9 mouse cellular contexts compared by ENCODE assay signal in the genomic region with DNA sequence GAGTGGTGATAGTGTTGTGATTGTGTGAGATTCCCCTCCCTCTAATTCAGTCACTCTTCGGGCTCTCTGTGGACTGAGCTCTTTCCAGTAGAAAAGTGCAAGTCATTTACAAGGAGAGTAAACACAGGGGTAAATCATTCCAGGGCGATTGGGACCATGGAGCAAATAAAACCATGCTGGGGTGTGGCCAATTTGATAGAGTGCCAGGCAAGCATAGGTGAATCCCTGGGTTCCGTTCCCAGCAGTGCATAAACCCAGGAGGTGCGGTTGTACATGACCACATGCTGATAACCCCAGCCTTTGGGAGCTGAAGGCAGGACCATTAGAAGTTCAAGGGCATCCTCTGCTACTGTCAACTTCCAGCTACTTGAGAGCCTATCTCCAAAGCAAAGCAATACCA. TPM values are rescaled to one million over a fixed set of nuclear protein-coding genes. Genes with fewer than 3 reads are reported as not detected.
DNase-seq lines count a peak whose midpoint lies in the region; ATAC-seq and TF ChIP-seq lines count a peak whose summit lies in the region.
"Had no signal": no experiment of that assay in that cellular context is flagged by ENCODE, and none has a peak within 500 bp of the region (broad histone marks: within the 10 kb centered on the region; RNA-seq: fewer than 3 reads in every experiment).

No protein-coding gene starts in this region.

- WGBS in neural tube, embryonic 11.5 days: 27% methylated on average over 4 of the region's 4 CpGs
- 35% methylated on average over 4 of the region's 4 CpGs for WGBS in hindbrain, embryonic 12.5 days
- WGBS in limb, embryonic 14.5 days: 21% methylated on average over 4 of the region's 4 CpGs
- WGBS in stomach, postnatal 0 days: 17% methylated on average over 4 of the region's 4 CpGs
- 39% methylated on average over 4 of the region's 4 CpGs for WGBS in thymus, adult 2 months

- H3K27ac ChIP-seq in neural tube, embryonic 11.5 days (ENCODE audit: low read depth, low read length): no peak overlapping the region
- H3K27ac ChIP-seq in hindbrain, embryonic 12.5 days: no peak overlapping the region
- no peak overlapping the region for H3K27ac ChIP-seq in limb, embryonic 14.5 days (replicated peaks; ENCODE audit: low read depth, low read length)
- H3K27ac ChIP-seq in stomach, postnatal 0 days (replicated peaks): no peak overlapping the region
- H3K27ac ChIP-seq in thymus, adult 2 months (ENCODE audit: control insufficient read depth, insufficient read depth, low read length): no peak overlapping the region

- H3K4me3 ChIP-seq in neural tube, embryonic 11.5 days (ENCODE audit: low read depth, low read length): no peak overlapping the region; the same call in 1 of the 2 replicates
- peak overlapping the region; percentile 62 for H3K4me3 ChIP-seq in hindbrain, embryonic 12.5 days
- H3K4me3 ChIP-seq in limb, embryonic 14.5 days (replicated peaks; ENCODE audit: low read length): peak overlapping the region; percentile 46; the same call in 1 of the 2 replicates
- no peak overlapping the region; the same call in 1 of the 2 replicates for H3K4me3 ChIP-seq in stomach, postnatal 0 days (ENCODE audit: low read depth, low read length)
- H3K4me3 ChIP-seq in thymus, adult 2 months (ENCODE audit: control insufficient read depth, insufficient read depth, low read length): no peak overlapping the region
- H3K4me3 ChIP-seq: erythroblast, embryonic 14.5 days had no signal

- peak overlapping the region; percentile 73; the same call in 1 of the 2 replicates for H3K9ac ChIP-seq in neural tube, embryonic 11.5 days (ENCODE audit: low read length)
- H3K9ac ChIP-seq in hindbrain, embryonic 12.5 days: no peak overlapping the region
- no peak overlapping the region for H3K9ac ChIP-seq in limb, embryonic 14.5 days (ENCODE audit: low read depth, low read length, severe bottlenecking)
- H3K9ac ChIP-seq in stomach, postnatal 0 days (ENCODE audit: low read length): no peak overlapping the region

- no peaks in the 10 kb centered on the region for H3K36me3 ChIP-seq in neural tube, embryonic 11.5 days (ENCODE audit: control insufficient read depth, insufficient read depth, low read length)
- H3K36me3 ChIP-seq in hindbrain, embryonic 12.5 days: no peaks in the 10 kb centered on the region
- H3K36me3 ChIP-seq in limb, embryonic 14.5 days (ENCODE audit: control insufficient read depth, insufficient read depth, low read length): no peaks in the 10 kb centered on the region
- no peaks in the 10 kb centered on the region for H3K36me3 ChIP-seq in stomach, postnatal 0 days (ENCODE audit: control insufficient read depth, insufficient read depth, low read length)
- H3K36me3 ChIP-seq in thymus, adult 2 months (ENCODE audit: control insufficient read depth, insufficient read depth, low read length): no peaks in the 10 kb centered on the region

- no peak for TF ChIP-seq EP300 in stomach, postnatal 0 days (optimal IDR thresholded peaks at IDR 0.05)

- TF ChIP-seq POLR2A in limb, embryonic 14.5 days (IDR thresholded peaks at IDR 0.05; ENCODE audit: borderline replicate concordance, extremely low read depth, insufficient read depth, insufficient read length): no peak
- no peak for TF ChIP-seq POLR2A in thymus, adult 2 months (IDR thresholded peaks at IDR 0.05; ENCODE audit: control insufficient read depth, extremely low read depth, insufficient read depth, low read length, poor library complexity)

- TF ChIP-seq CTCF in stomach, postnatal 0 days (IDR thresholded peaks at IDR 0.05; ENCODE audit: low read depth): no peak
- no peak for TF ChIP-seq CTCF in thymus, adult 2 months (IDR thresholded peaks at IDR 0.05; ENCODE audit: borderline replicate concordance, control insufficient read depth, extremely low read depth, insufficient read depth, low read length, poor library complexity)

- peak overlapping the region; percentile 91 for H3K4me2 ChIP-seq in neural tube, embryonic 11.5 days (ENCODE audit: low read depth)
- H3K4me2 ChIP-seq in hindbrain, embryonic 12.5 days (replicated peaks): peak overlapping the region; percentile 97
- H3K4me2 ChIP-seq in limb, embryonic 14.5 days (replicated peaks; ENCODE audit: low read depth, low read length, severe bottlenecking): peak overlapping the region; percentile 95; the same call in 1 of the 2 replicates
- peak overlapping the region; percentile 61 for H3K4me2 ChIP-seq in stomach, postnatal 0 days (replicated peaks; ENCODE audit: low read depth)

- no peaks in the 10 kb centered on the region for H3K4me1 ChIP-seq in neural tube, embryonic 11.5 days (ENCODE audit: control insufficient read depth, insufficient read depth, low read length)
- peaks cover 6% of the 10 kb centered on the region; the same call in 1 of the 2 replicates for H3K4me1 ChIP-seq in hindbrain, embryonic 12.5 days
- peaks cover 4% of the 10 kb centered on the region; the same call in 1 of the 2 replicates for H3K4me1 ChIP-seq in limb, embryonic 14.5 days (ENCODE audit: control insufficient read depth, insufficient read depth, low read length)
- H3K4me1 ChIP-seq in stomach, postnatal 0 days (replicated peaks; ENCODE audit: control insufficient read depth, insufficient read depth): no peaks in the 10 kb centered on the region
- H3K4me1 ChIP-seq in thymus, adult 2 months (replicated peaks; ENCODE audit: control insufficient read depth, insufficient read depth, low read length): no peaks in the 10 kb centered on the region

- no peak for DNase-seq in neural tube, embryonic 11.5 days (ENCODE audit: low spot score)
- DNase-seq in neural tube, embryonic 10.5 days (ENCODE audit: extremely low spot score, low spot score): no peak
- no peak for DNase-seq in limb, embryonic 14.5 days (ENCODE audit: low spot score)
- peak; percentile 59 for DNase-seq in stomach, postnatal 0 days (ENCODE audit: low spot score)
- DNase-seq in spleen, postnatal 14 days (ENCODE audit: low spot score in 2 of 2): no peak
- DNase-seq in thymus, adult 2 months: no peak

- H3K9me3 ChIP-seq in neural tube, embryonic 11.5 days (ENCODE audit: control insufficient read depth, low read length): no peaks in the 10 kb centered on the region
- no peaks in the 10 kb centered on the region for H3K9me3 ChIP-seq in hindbrain, embryonic 12.5 days (replicated peaks)
- no peaks in the 10 kb centered on the region for H3K9me3 ChIP-seq in limb, embryonic 14.5 days (ENCODE audit: control insufficient read depth, low read length)
- no peaks in the 10 kb centered on the region for H3K9me3 ChIP-seq in stomach, postnatal 0 days (ENCODE audit: control insufficient read depth, low read length)

- H3K27me3 ChIP-seq in neural tube, embryonic 11.5 days (ENCODE audit: control insufficient read depth, insufficient read depth, low read length): no peaks in the 10 kb centered on the region
- H3K27me3 ChIP-seq in hindbrain, embryonic 12.5 days: peaks cover 20% of the 10 kb centered on the region
- no peaks in the 10 kb centered on the region for H3K27me3 ChIP-seq in limb, embryonic 14.5 days (ENCODE audit: control insufficient read depth, insufficient read depth, low read length)
- no peaks in the 10 kb centered on the region for H3K27me3 ChIP-seq in stomach, postnatal 0 days (ENCODE audit: control insufficient read depth, insufficient read depth, low read length)
- H3K27me3 ChIP-seq in thymus, adult 2 months (ENCODE audit: control insufficient read depth, insufficient read depth, low read length): peaks cover 9% of the 10 kb centered on the region; the same call in 1 of the 2 replicates

- ATAC-seq in neural tube, embryonic 11.5 days (ENCODE audit: insufficient read depth, low FRiP score, low TSS enrichment): no peak
- no peak for ATAC-seq in hindbrain, embryonic 12.5 days (ENCODE audit: low FRiP score)
- ATAC-seq in limb, embryonic 14.5 days (ENCODE audit: low FRiP score, low read depth): no peak
- ATAC-seq in stomach, postnatal 0 days (ENCODE audit: low FRiP score, low TSS enrichment): peak; percentile 78
- ATAC-seq in activated CD4-positive, CD25-positive, alpha-beta regulatory T cell, adult 4 months: no peak

RNA-seq across cellular contexts. Expression of a gene that starts 0.5 kb away (rescaled TPM):
- polyA plus RNA-seq in neural tube, embryonic 11.5 days (2014; fragmentation: Nextera tagmentation; extraction: Ambion mirVana): 20.6 and 25.5 TPM in 2 replicates
- 22.5 and 28.5 TPM in 2 replicates for polyA plus RNA-seq in hindbrain, embryonic 12.5 days (2016; fragmentation: Nextera tagmentation; extraction: Ambion mirVana)
- polyA plus RNA-seq in limb, embryonic 14.5 days (2012; rRNA removed): 22.0 and 31.1 TPM in 2 replicates
- polyA plus RNA-seq in limb, embryonic 14.5 days (2014; fragmentation: Nextera tagmentation; extraction: Ambion mirVana): 19.3 and 20.2 TPM in 2 replicates
- 10.6 and 11.0 TPM in 2 replicates for polyA plus RNA-seq in stomach, postnatal 0 days (2015; fragmentation: Nextera tagmentation; extraction: Ambion mirVana)
- polyA plus RNA-seq in activated CD4-positive, CD25-positive, alpha-beta regulatory T cell, adult 4 months (2017; shearing (Covaris generic)): 1 to 10 TPM; 3.2 to 4.1 TPM
- polyA plus RNA-seq in thymus, adult 2 months (2012; rRNA removed): 45.4 and 53.2 TPM in 2 replicates

RNA-seq across cellular contexts. Expression of a gene that starts 1.1 kb away (rescaled TPM):
- 0.89 and 1.1 TPM in 2 replicates for polyA plus RNA-seq in neural tube, embryonic 11.5 days (2014; fragmentation: Nextera tagmentation; extraction: Ambion mirVana)
- 1.0 and 1.7 TPM in 2 replicates for polyA plus RNA-seq in hindbrain, embryonic 12.5 days (2016; fragmentation: Nextera tagmentation; extraction: Ambion mirVana)
- 1.2 and 1.5 TPM in 2 replicates for polyA plus RNA-seq in limb, embryonic 14.5 days (2012; rRNA removed)
- 0.47 and 0.79 TPM in 2 replicates for polyA plus RNA-seq in limb, embryonic 14.5 days (2014; fragmentation: Nextera tagmentation; extraction: Ambion mirVana)
- polyA plus RNA-seq in stomach, postnatal 0 days (2015; fragmentation: Nextera tagmentation; extraction: Ambion mirVana): 0.40 and 0.77 TPM in 2 replicates
- polyA plus RNA-seq in activated CD4-positive, CD25-positive, alpha-beta regulatory T cell, adult 4 months (2017; shearing (Covaris generic)): not detected
- polyA plus RNA-seq in thymus, adult 2 months (2012; rRNA removed): 0.13 and 0.51 TPM in 2 replicates
- polyA plus RNA-seq: erythroblast, embryonic 14.5 days had no signal

Comparison
In these comparisons a context has a peak if more than half of its experiments do, and no peak if none do; other contexts are left out.
1. H3K4me3 ChIP-seq: peak in hindbrain, embryonic 12.5 days (single experiment) and limb, embryonic 14.5 days (single experiment); none in neural tube, embryonic 11.5 days (single experiment), stomach, postnatal 0 days (single experiment) and thymus, adult 2 months (single experiment).
2. Peak in every context shown above with its lines, with median percentiles within 50 percentile points of each other: H3K4me2 ChIP-seq.